Mouse (Mus musculus): ENCODE data around the gene 1700028J19Rik. TPM values are rescaled to one million over a fixed set of nuclear protein-coding genes. Genes with fewer than 3 reads are reported as not detected.

The 1700028J19Rik gene
- polyA plus RNA-seq, 1 experiment, result 0.77 TPM

DNA sequence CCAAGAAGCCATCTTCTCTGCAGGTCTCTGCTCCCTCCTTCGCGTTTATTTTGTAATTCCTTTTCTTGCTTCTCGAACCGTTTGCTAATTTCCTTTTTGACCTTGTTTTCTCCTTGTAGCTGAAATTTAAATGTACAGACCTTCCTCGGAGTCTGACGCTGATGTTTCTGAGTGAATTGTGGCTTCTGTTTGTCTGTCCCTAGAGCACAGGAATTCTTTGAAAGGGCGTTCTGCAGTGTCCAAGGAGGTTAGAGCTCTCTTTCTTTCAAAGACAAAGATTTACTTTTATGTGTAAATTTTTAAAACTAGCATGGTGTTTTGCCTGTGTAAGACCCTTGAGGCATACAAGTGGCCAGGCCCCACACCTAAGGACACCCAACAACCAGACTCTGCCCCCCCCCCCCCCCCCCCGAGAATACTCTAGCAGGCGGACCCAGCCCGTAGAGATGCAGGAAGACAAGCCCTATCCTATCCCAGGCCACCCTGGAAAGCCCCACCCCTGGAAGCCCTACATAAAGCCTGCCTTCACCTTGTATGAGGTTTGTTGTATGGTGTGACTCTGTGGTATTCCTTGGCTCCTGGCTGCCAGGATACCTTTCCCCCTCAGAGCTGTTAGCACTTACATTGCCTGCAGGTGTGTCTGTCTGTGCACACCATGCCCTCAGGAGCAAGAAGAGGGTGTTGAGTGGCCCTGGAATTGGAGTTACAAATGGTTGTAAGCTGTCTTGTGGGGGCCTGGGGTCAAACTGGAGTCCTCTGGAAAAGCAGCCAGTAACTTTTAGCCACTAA, 30.2 kb upstream of the 1700028J19Rik start:
- 63% methylated on average over 10 of the region's 10 CpGs for WGBS
- no peaks in the 10 kb centered on the region for H3K4me1 ChIP-seq (ENCODE audit: control insufficient read depth, insufficient read depth, insufficient read length, low read length)
- no peak overlapping the region for H3K4me3 ChIP-seq (ENCODE audit: low read depth, low read length)
- H3K36me3 ChIP-seq (ENCODE audit: control insufficient read depth, insufficient read depth, low read length), result no peaks in the 10 kb centered on the region
- no peak overlapping the region for H3K27ac ChIP-seq (ENCODE audit: insufficient read depth, low read depth, low read length)
- H3K27me3 ChIP-seq (ENCODE audit: control insufficient read depth, insufficient read depth, low read length), result no peaks in the 10 kb centered on the region
- TF ChIP-seq CTCF (IDR thresholded peaks at IDR 0.05; ENCODE audit: extremely low read depth, insufficient read length, insufficient replicate concordance, low read depth, low read length) (no peak), POLR2A (IDR thresholded peaks at IDR 0.05; ENCODE audit: low read depth, low read length) (no peak)

GRCm38 (mm10) chr7:44275546-44275945, 29.1 kb upstream of the 1700028J19Rik start:
- 75% methylated on average over 3 of the region's 3 CpGs for WGBS
- Histone ChIP-seq H3K36me3 (ENCODE audit: control insufficient read depth, insufficient read depth, low read length) (no peaks in the 10 kb centered on the region), H3K27me3 (ENCODE audit: control insufficient read depth, insufficient read depth, low read length) (no peaks in the 10 kb centered on the region)

DNA sequence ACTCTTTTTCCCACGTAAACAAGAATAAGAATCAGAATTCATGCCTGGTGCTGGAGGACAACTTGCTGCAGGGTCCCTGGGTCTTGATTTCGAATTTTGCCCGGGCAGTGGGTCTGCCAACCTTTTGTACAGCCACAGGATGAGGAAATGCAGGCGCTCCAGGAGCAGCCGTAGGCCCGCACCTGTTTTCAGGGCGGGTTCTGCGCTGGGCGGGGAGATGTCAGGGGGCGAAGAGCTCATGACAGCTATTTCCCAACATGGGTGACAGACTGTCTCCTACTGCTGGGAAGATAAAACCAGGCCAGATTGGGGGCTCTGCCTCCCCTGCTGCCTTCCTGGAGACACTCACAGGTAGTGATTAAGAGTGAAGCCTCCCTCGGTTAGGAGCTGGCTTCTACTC, 27.6 kb upstream of the 1700028J19Rik start:
- H3K27me3 ChIP-seq (ENCODE audit: control insufficient read depth, insufficient read depth, low read length), result no peaks in the 10 kb centered on the region
- H3K27ac ChIP-seq (ENCODE audit: insufficient read depth, low read depth, low read length), result no peak overlapping the region
- no peaks in the 10 kb centered on the region for H3K36me3 ChIP-seq (ENCODE audit: control insufficient read depth, insufficient read depth, low read length)
- TF ChIP-seq CTCF (IDR thresholded peaks at IDR 0.05; ENCODE audit: extremely low read depth, insufficient read length, insufficient replicate concordance, low read depth, low read length) (no peak), POLR2A (IDR thresholded peaks at IDR 0.05; ENCODE audit: low read depth, low read length) (no peak)
- no peak overlapping the region for H3K4me3 ChIP-seq (ENCODE audit: low read depth, low read length)
- 25% methylated on average over 11 of the region's 11 CpGs for WGBS
- no peaks in the 10 kb centered on the region for H3K4me1 ChIP-seq (ENCODE audit: control insufficient read depth, insufficient read depth, insufficient read length, low read length)

More at GRCm38 (mm10) chr7:44275546-44275945, 29.1 kb upstream of the 1700028J19Rik start:
- Histone ChIP-seq H3K27ac (ENCODE audit: insufficient read depth, low read depth, low read length) (no peak overlapping the region), H3K4me1 (ENCODE audit: control insufficient read depth, insufficient read depth, insufficient read length, low read length) (no peaks in the 10 kb centered on the region), H3K4me3 (ENCODE audit: low read depth, low read length) (no peak overlapping the region)
- TF ChIP-seq POLR2A (IDR thresholded peaks at IDR 0.05; ENCODE audit: low read depth, low read length), result no peak
- no peak for TF ChIP-seq CTCF (IDR thresholded peaks at IDR 0.05; ENCODE audit: extremely low read depth, insufficient read length, insufficient replicate concordance, low read depth, low read length)

- Histone ChIP-seq H3K4me1 (ENCODE audit: control insufficient read depth, insufficient read depth, insufficient read length, low read length) (no peaks in the 10 kb centered on the region), H3K27me3 (ENCODE audit: control insufficient read depth, insufficient read depth, low read length) (no peaks in the 10 kb centered on the region), H3K27ac (ENCODE audit: insufficient read depth, low read depth, low read length) (no peak overlapping the region), H3K36me3 (ENCODE audit: control insufficient read depth, insufficient read depth, low read length) (no peaks in the 10 kb centered on the region), H3K4me3 (ENCODE audit: low read depth, low read length) (no peak overlapping the region)
- 76% methylated on average over 7 of the region's 7 CpGs for WGBS
- TF ChIP-seq POLR2A (IDR thresholded peaks at IDR 0.05; ENCODE audit: low read depth, low read length), result no peak
- no peak for TF ChIP-seq CTCF (IDR thresholded peaks at IDR 0.05; ENCODE audit: extremely low read depth, insufficient read length, insufficient replicate concordance, low read depth, low read length)
These were observed 27.0 kb upstream of the 1700028J19Rik start for GRCm38 (mm10) chr7:44273446-44273845.

DNA sequence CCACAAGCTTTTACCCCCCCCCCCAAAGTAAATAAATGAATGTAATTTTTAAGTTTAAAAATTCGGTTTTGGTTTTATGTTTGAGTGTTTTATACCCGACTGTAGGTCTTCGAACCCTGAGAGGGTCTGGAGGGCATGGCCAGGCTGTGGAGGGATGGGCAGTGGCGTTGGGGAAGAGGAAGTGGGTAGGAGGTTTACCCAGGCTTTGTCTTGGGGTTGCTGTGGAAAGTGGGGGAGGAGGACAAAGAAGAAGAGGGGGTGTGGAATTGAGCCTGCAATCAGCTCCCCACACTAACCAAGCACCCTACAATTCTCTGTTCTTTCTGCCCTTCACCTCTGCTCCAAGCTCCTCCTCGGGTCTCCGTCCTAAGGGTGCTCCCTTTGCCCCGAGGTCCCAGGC, 26.1 kb upstream of the 1700028J19Rik start:
- Histone ChIP-seq H3K27ac (ENCODE audit: insufficient read depth, low read depth, low read length) (no peak overlapping the region), H3K4me3 (ENCODE audit: low read depth, low read length) (no peak overlapping the region), H3K4me1 (ENCODE audit: control insufficient read depth, insufficient read depth, insufficient read length, low read length) (no peaks in the 10 kb centered on the region), H3K36me3 (ENCODE audit: control insufficient read depth, insufficient read depth, low read length) (no peaks in the 10 kb centered on the region), H3K27me3 (ENCODE audit: control insufficient read depth, insufficient read depth, low read length) (no peaks in the 10 kb centered on the region)
- 81% methylated on average over 7 of the region's 7 CpGs for WGBS
- TF ChIP-seq POLR2A (IDR thresholded peaks at IDR 0.05; ENCODE audit: low read depth, low read length) (no peak), CTCF (IDR thresholded peaks at IDR 0.05; ENCODE audit: extremely low read depth, insufficient read length, insufficient replicate concordance, low read depth, low read length) (no peak)

DNA sequence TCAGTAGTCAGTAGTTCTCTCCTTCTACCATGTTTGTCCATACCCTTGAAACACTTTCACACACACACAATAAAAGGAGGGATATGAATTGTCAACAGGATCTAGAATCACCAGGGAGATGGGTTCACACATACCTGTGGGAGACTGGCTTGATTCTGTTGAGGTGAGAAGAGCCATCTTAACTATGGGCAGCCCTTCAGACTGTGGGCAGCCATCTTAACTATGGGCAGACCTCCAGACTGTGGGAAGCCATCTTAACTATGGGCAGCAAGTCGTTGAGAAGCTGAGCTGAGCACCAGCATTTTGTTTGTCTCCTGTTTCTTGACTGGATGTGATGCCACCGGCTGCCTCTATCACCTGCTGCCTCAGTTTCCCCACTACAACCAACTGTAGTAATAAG, 24.8 kb upstream of the 1700028J19Rik start:
- H3K27me3 ChIP-seq (ENCODE audit: control insufficient read depth, insufficient read depth, low read length), result no peaks in the 10 kb centered on the region
- TF ChIP-seq CTCF (IDR thresholded peaks at IDR 0.05; ENCODE audit: extremely low read depth, insufficient read length, insufficient replicate concordance, low read depth, low read length) (no peak), POLR2A (IDR thresholded peaks at IDR 0.05; ENCODE audit: low read depth, low read length) (no peak)
- WGBS, result 71% methylated on average over 2 of the region's 2 CpGs
- no peak overlapping the region for H3K27ac ChIP-seq (ENCODE audit: insufficient read depth, low read depth, low read length)
- no peaks in the 10 kb centered on the region for H3K4me1 ChIP-seq (ENCODE audit: control insufficient read depth, insufficient read depth, insufficient read length, low read length)
- H3K36me3 ChIP-seq (ENCODE audit: control insufficient read depth, insufficient read depth, low read length), result no peaks in the 10 kb centered on the region
- H3K4me3 ChIP-seq (ENCODE audit: low read depth, low read length), result no peak overlapping the region

DNA sequence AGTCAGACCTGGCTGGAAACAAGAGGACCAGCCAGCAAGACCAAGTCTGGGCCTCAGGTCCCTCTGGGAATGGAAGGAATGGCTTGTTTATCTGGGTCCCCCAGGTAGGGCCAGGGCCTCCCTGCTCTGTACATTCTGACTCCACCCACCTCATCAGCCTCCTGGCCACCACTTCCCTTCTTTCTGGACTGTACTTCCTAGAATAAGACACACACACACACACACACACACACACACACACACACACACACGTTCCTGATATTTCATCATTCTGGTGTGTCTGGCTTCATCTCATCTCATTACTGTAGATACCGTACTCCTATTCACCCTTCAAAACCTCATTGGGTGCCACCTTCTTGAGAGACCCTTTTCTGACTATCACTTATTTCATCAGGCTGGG, 22.9 kb upstream of the 1700028J19Rik start:
- 67% methylated on average over 2 of the region's 2 CpGs for WGBS

More for the DNA sequence above, 22.9 kb upstream of the 1700028J19Rik start:
- H3K36me3 ChIP-seq (ENCODE audit: control insufficient read depth, insufficient read depth, low read length), result no peaks in the 10 kb centered on the region
- H3K27me3 ChIP-seq (ENCODE audit: control insufficient read depth, insufficient read depth, low read length), result no peaks in the 10 kb centered on the region
- no peak for TF ChIP-seq CTCF (IDR thresholded peaks at IDR 0.05; ENCODE audit: extremely low read depth, insufficient read length, insufficient replicate concordance, low read depth, low read length)
- no peak for TF ChIP-seq POLR2A (IDR thresholded peaks at IDR 0.05; ENCODE audit: low read depth, low read length)
- no peak overlapping the region for H3K27ac ChIP-seq (ENCODE audit: insufficient read depth, low read depth, low read length)
- no peaks in the 10 kb centered on the region for H3K4me1 ChIP-seq (ENCODE audit: control insufficient read depth, insufficient read depth, insufficient read length, low read length)
- no peak overlapping the region for H3K4me3 ChIP-seq (ENCODE audit: low read depth, low read length)

Data from small intestine, adult 2 months (tissue).